Mouse (Mus musculus): ENCODE data around the gene Emc9. TPM values are rescaled to one million over a fixed set of nuclear protein-coding genes. Genes with fewer than 3 reads are reported as not detected.
A peak's percentile ranks its signal among the peaks of the same experiment; 100 is the strongest.

Emc9 gene
- 25.6 and 25.9 TPM in 2 replicates for polyA plus RNA-seq (2015; fragmentation: Nextera tagmentation; extraction: Ambion mirVana)

- WGBS (ENCODE audit: insufficient replicate concordance) = under 1% methylated on average over 43 of the region's 43 CpGs
- Histone ChIP-seq H3K36me3 (replicated peaks) (peaks cover 46% of the 10 kb centered on the region), H3K4me2 (peak within 1 kb of the TSS; percentile 94), H3K4me1 (replicated peaks) (peaks cover 63% of the 10 kb centered on the region), H3K27me3 (no peaks in the 10 kb centered on the region), H3K9ac (peak within 1 kb of the TSS; percentile 74), H3K4me3 (replicated peaks) (peak within 1 kb of the TSS; percentile 75), H3K9me3 (replicated peaks) (no peaks in the 10 kb centered on the region), H3K27ac (replicated peaks) (peak within 1 kb of the TSS; percentile 98)
- ATAC-seq (ENCODE audit: insufficient read depth) = peak; percentile 96
These were observed at the start of gene Emc9 for GRCm38 (mm10) chr14:55584702-55585565. TSS of gene Emc9 (minus strand) at chr14:55585302.

- Histone ChIP-seq H3K27ac (replicated peaks) (no peak overlapping the region), H3K9ac (no peak overlapping the region), H3K9me3 (replicated peaks) (no peaks in the 10 kb centered on the region), H3K36me3 (replicated peaks) (peaks cover 100% of the 10 kb centered on the region), H3K27me3 (no peaks in the 10 kb centered on the region), H3K4me3 (replicated peaks) (no peak overlapping the region), H3K4me2 (no peak overlapping the region), H3K4me1 (replicated peaks) (peaks cover 21% of the 10 kb centered on the region)
- 34% methylated on average over 5 of the region's 5 CpGs for WGBS (ENCODE audit: insufficient replicate concordance)
- no peak for ATAC-seq (ENCODE audit: insufficient read depth)
These were observed 44.2 kb upstream of the Emc9 start for GRCm38 (mm10) chr14:55629312-55629711.

GRCm38 (mm10) chr14:55628077-55628827, 43.1 kb upstream of the Emc9 start:
- 77% methylated on average over 27 of the region's 27 CpGs for WGBS (ENCODE audit: insufficient replicate concordance)
- H3K27ac ChIP-seq (replicated peaks) = no peak overlapping the region
- no peaks in the 10 kb centered on the region for H3K27me3 ChIP-seq
- H3K4me3 ChIP-seq (replicated peaks) = no peak overlapping the region
- H3K9me3 ChIP-seq (replicated peaks) = no peaks in the 10 kb centered on the region
- no peak overlapping the region for H3K4me2 ChIP-seq
- no peak overlapping the region for H3K9ac ChIP-seq
- peaks cover 21% of the 10 kb centered on the region for H3K4me1 ChIP-seq (replicated peaks)
- H3K36me3 ChIP-seq (replicated peaks) = peaks cover 89% of the 10 kb centered on the region
- peak; percentile 52 for ATAC-seq (ENCODE audit: insufficient read depth)

- no peaks in the 10 kb centered on the region for H3K9me3 ChIP-seq (replicated peaks)
- peak overlapping the region; percentile 43 for H3K4me3 ChIP-seq (replicated peaks)
- peak overlapping the region; percentile 39; the same call in 1 of the 2 replicates for H3K9ac ChIP-seq
- ATAC-seq (ENCODE audit: insufficient read depth) = peak; percentile 38
- WGBS (ENCODE audit: insufficient replicate concordance) = 20% methylated on average over 22 of the region's 22 CpGs
- peak overlapping the region; percentile 77 for H3K4me2 ChIP-seq
- no peaks in the 10 kb centered on the region for H3K27me3 ChIP-seq
- H3K4me1 ChIP-seq (replicated peaks) = peaks cover 62% of the 10 kb centered on the region
- H3K36me3 ChIP-seq (replicated peaks) = no peaks in the 10 kb centered on the region
- peak overlapping the region; percentile 48; the same call in 1 of the 2 replicates for H3K27ac ChIP-seq (replicated peaks)
These were observed 33.5 kb upstream of the Emc9 start for GRCm38 (mm10) chr14:55618486-55619195.

GRCm38 (mm10) chr14:55617822-55618221, 32.7 kb upstream of the Emc9 start, which contains the start of gene Rec8:
TSS of gene Rec8 (plus strand) at chr14:55618037.
- H3K36me3 ChIP-seq (replicated peaks) = no peaks in the 10 kb centered on the region
- peaks cover 67% of the 10 kb centered on the region for H3K4me1 ChIP-seq (replicated peaks)
- ATAC-seq (ENCODE audit: insufficient read depth) = peak; percentile 68
- no peaks in the 10 kb centered on the region for H3K9me3 ChIP-seq (replicated peaks)
- no peaks in the 10 kb centered on the region for H3K27me3 ChIP-seq
- peak within 1 kb of the TSS; percentile 55 for H3K27ac ChIP-seq (replicated peaks)
- WGBS (ENCODE audit: insufficient replicate concordance) = 30% methylated on average over 21 of the region's 21 CpGs
- peak within 1 kb of the TSS; percentile 43 for H3K4me3 ChIP-seq (replicated peaks)
- H3K4me2 ChIP-seq = peak within 1 kb of the TSS; percentile 77
- H3K9ac ChIP-seq = peak within 1 kb of the TSS; percentile 39; the same call in 1 of the 2 replicates

GRCm38 (mm10) chr14:55616844-55617243, 31.7 kb upstream of the Emc9 start:
- no peaks in the 10 kb centered on the region for H3K9me3 ChIP-seq (replicated peaks)
- ATAC-seq (ENCODE audit: insufficient read depth) = no peak
- H3K9ac ChIP-seq = no peak overlapping the region
- H3K36me3 ChIP-seq (replicated peaks) = no peaks in the 10 kb centered on the region
- peaks cover 67% of the 10 kb centered on the region for H3K4me1 ChIP-seq (replicated peaks)
- WGBS (ENCODE audit: insufficient replicate concordance) = 50% methylated on average over 2 of the region's 2 CpGs
- H3K4me3 ChIP-seq (replicated peaks) = no peak overlapping the region
- peak overlapping the region; percentile 86 for H3K27ac ChIP-seq (replicated peaks)
- H3K4me2 ChIP-seq = no peak overlapping the region; the same call in 1 of the 2 replicates
- H3K27me3 ChIP-seq = no peaks in the 10 kb centered on the region

GRCm38 (mm10) chr14:55615876-55616275, 30.8 kb upstream of the Emc9 start:
- Histone ChIP-seq H3K36me3 (replicated peaks) (peaks cover 3% of the 10 kb centered on the region), H3K9ac (no peak overlapping the region), H3K4me3 (replicated peaks) (no peak overlapping the region), H3K27ac (replicated peaks) (peak overlapping the region; percentile 86), H3K4me1 (replicated peaks) (peaks cover 63% of the 10 kb centered on the region), H3K4me2 (no peak overlapping the region), H3K9me3 (replicated peaks) (no peaks in the 10 kb centered on the region), H3K27me3 (no peaks in the 10 kb centered on the region)
- WGBS (ENCODE audit: insufficient replicate concordance) = 63% methylated on average over 2 of the region's 2 CpGs
- ATAC-seq (ENCODE audit: insufficient read depth) = no peak

- ATAC-seq (ENCODE audit: insufficient read depth) = peak; percentile 77
- 33% methylated on average over 7 of the region's 7 CpGs for WGBS (ENCODE audit: insufficient replicate concordance)
- peak overlapping the region; percentile 86 for H3K27ac ChIP-seq (replicated peaks)
These were observed 29.6 kb upstream of the Emc9 start for GRCm38 (mm10) chr14:55614565-55615178.

GRCm38 (mm10) chr14:55613346-55613745, 28.2 kb upstream of the Emc9 start:
- Histone ChIP-seq H3K4me2 (no peak overlapping the region), H3K4me3 (replicated peaks) (no peak overlapping the region), H3K27ac (replicated peaks) (peak overlapping the region; percentile 67), H3K9me3 (replicated peaks) (no peaks in the 10 kb centered on the region), H3K4me1 (replicated peaks) (peaks cover 50% of the 10 kb centered on the region), H3K9ac (no peak overlapping the region), H3K36me3 (replicated peaks) (peaks cover 26% of the 10 kb centered on the region), H3K27me3 (no peaks in the 10 kb centered on the region)
- 61% methylated on average over 6 of the region's 6 CpGs for WGBS (ENCODE audit: insufficient replicate concordance)
- ATAC-seq (ENCODE audit: insufficient read depth) = no peak

More at GRCm38 (mm10) chr14:55614565-55615178, 29.6 kb upstream of the Emc9 start:
- Histone ChIP-seq H3K36me3 (replicated peaks) (peaks cover 13% of the 10 kb centered on the region), H3K4me2 (peak overlapping the region; percentile 15; the same call in 1 of the 2 replicates), H3K9ac (no peak overlapping the region), H3K9me3 (replicated peaks) (no peaks in the 10 kb centered on the region), H3K4me1 (replicated peaks) (peaks cover 62% of the 10 kb centered on the region), H3K27me3 (no peaks in the 10 kb centered on the region), H3K4me3 (replicated peaks) (no peak overlapping the region)

- Histone ChIP-seq H3K9ac (no peak overlapping the region), H3K36me3 (replicated peaks) (peaks cover 60% of the 10 kb centered on the region), H3K27ac (replicated peaks) (no peak overlapping the region), H3K4me3 (replicated peaks) (no peak overlapping the region), H3K4me1 (replicated peaks) (peaks cover 50% of the 10 kb centered on the region), H3K4me2 (no peak overlapping the region), H3K9me3 (replicated peaks) (no peaks in the 10 kb centered on the region), H3K27me3 (no peaks in the 10 kb centered on the region)
- ATAC-seq (ENCODE audit: insufficient read depth) = no peak
- 92% methylated on average over 6 of the region's 6 CpGs for WGBS (ENCODE audit: insufficient replicate concordance)
These were observed 23.2 kb upstream of the Emc9 start for GRCm38 (mm10) chr14:55608339-55608738.

All from liver, embryonic 15.5 days (tissue).